Mouse (Mus musculus) forebrain, embryonic 14.5 days (tissue): ENCODE measurements at regions not wholly inside any gene's neighbourhood (a gene's known extent, or its start where the extent isn't known, plus 50 kb on each side); places are given as distances from the start of the nearest gene placed in this dataset.
A peak's percentile ranks its signal among the peaks of the same experiment; 100 is the strongest.
"Not testable (repeated sequence)": the region's sequence is repeated elsewhere in the genome, so short reads cannot be mapped to it uniquely, and the experiment has no call there.

Experiments
- ATAC-seq: fragments of 200-750 bp; cut with Nextera tagmentation; 2 replicates; pipeline ENCODE4 v1.8.0; 2017; ENCODE audit warnings: mild to moderate bottlenecking, moderate library complexity
- DNase-seq: peaks from one replicate; pipeline ENCODE4 v3.0.0-alpha.2; 2015; ENCODE audit warnings: low spot score
- H3K27ac ChIP-seq: fragments of 300-500 bp; sonication (generic); 2 replicates; pipeline ENCODE4 v1.5.1; 2014; ENCODE audit warnings: low read depth, mild to moderate bottlenecking, control low read depth, low read length, moderate library complexity
- H3K27me3 ChIP-seq: fragments of 300-500 bp; sonication (generic); replicated peaks from 2 replicates; pipeline ENCODE4 v1.6.1; 2014; ENCODE audit warnings: low read length, control low read depth, mixed read lengths; ENCODE audit not compliant: control insufficient read depth, insufficient read depth
- H3K36me3 ChIP-seq: fragments of 300-500 bp; sonication (generic); 2 replicates; pipeline ENCODE4 v1.6.1; 2014; ENCODE audit warnings: low read length, control low read depth; ENCODE audit not compliant: control insufficient read depth, insufficient read depth
- H3K4me1 ChIP-seq: fragments of 300-500 bp; sonication (generic); 2 replicates; pipeline ENCODE4 v1.6.1; 2014; ENCODE audit warnings: antibody characterized with exemption, low read length, control low read depth; ENCODE audit not compliant: control insufficient read depth, insufficient read depth
- H3K4me2 ChIP-seq: fragments of 300-500 bp; sonication (generic); 2 replicates; pipeline ENCODE4 v1.6.1; 2014; ENCODE audit warnings: mild to moderate bottlenecking, control low read depth, low read length
- H3K4me3 ChIP-seq: fragments of 300-500 bp; sonication (generic); 2 replicates; pipeline ENCODE4 v1.5.1; 2014; ENCODE audit warnings: low read depth, low read length, control low read depth
- H3K9ac ChIP-seq: fragments of 300-500 bp; sonication (generic); 2 replicates; pipeline ENCODE4 v1.6.1; 2014; ENCODE audit warnings: mild to moderate bottlenecking, low read length, control low read depth, moderate library complexity
- H3K9me3 ChIP-seq: fragments of 300-500 bp; sonication (generic); replicated peaks from 2 replicates; pipeline ENCODE4 v1.6.1; 2016; ENCODE audit warnings: low read length, control low read depth, mixed read lengths; ENCODE audit not compliant: control insufficient read depth
- WGBS: fragments of 180-500 bp; shearing (Covaris S2); extraction: QIAGEN DNeasy Blood & Tissue Kit; methylation state at CpG from one replicate; pipeline ENCODE4 v1.1.7; 2014; 5-methylcytosine and 5-hydroxymethylcytosine counted together

DNA sequence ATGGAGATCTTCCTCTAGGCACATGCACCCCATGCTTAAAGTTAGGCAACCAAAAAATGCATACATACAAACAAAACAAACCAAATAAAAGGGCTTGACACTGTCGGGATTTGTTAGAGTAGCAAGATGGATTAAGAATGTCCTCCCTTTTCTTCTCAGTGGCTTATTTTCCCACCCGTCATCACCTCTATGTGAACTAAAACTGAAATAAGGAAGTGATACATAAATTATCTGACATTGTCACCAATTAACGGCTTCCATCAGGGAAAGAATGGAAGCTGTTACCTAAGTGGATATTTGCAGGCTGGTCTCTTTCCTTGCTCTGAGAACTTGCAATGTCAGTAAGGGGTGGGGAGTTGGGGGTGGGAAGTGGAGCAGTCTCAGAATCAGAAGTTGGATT lies 541.5 kb downstream of the Diaph3 start:
- Histone ChIP-seq H3K27ac (no peak overlapping the region), H3K4me3 (no peak overlapping the region), H3K27me3 (no peaks in the 10 kb centered on the region), H3K9me3 (no peaks in the 10 kb centered on the region), H3K4me1 (no peaks in the 10 kb centered on the region), H3K36me3 (no peaks in the 10 kb centered on the region), H3K4me2 (no peak overlapping the region), H3K9ac (no peak overlapping the region)
- ATAC-seq (no peak), DNase-seq (no peak)
- WGBS = 57% methylated on average over 3 of the region's 3 CpGs

DNA sequence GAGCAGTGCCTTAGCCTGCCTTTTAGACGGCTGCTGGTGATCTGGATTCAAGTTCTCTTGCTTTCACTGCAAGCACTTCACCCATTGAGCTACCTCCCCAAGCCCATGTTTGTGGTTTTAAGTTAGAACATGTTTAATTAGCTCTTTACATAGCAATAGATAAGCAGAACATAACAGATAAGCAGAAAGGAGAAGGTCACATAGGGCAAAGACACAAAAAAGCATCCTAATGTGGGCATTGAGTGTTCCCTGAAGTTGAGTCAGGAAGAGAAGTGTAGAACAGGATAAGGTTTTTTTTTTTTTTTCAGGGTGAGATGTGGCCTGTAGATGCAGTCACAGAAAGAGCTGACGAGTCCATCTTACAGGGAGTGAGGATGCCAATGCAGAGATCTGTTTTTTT lies 552.5 kb downstream of the Diaph3 start:
- ATAC-seq (no peak), DNase-seq (no peak)
- Histone ChIP-seq H3K4me3 (no peak overlapping the region), H3K9me3 (no peaks in the 10 kb centered on the region), H3K4me1 (no peaks in the 10 kb centered on the region), H3K4me2 (no peak overlapping the region), H3K9ac (no peak overlapping the region), H3K27me3 (no peaks in the 10 kb centered on the region), H3K36me3 (no peaks in the 10 kb centered on the region), H3K27ac (no peak overlapping the region)
- 89% methylated on average over 2 of the region's 2 CpGs for WGBS

GRCm38 (mm10) chr14:86585959-86586358 lies 555.1 kb downstream of the Diaph3 start:
- not testable (repeated sequence) for H3K27me3 ChIP-seq, ATAC-seq
- WGBS = 27% methylated on average over 5 of the region's 5 CpGs

DNA sequence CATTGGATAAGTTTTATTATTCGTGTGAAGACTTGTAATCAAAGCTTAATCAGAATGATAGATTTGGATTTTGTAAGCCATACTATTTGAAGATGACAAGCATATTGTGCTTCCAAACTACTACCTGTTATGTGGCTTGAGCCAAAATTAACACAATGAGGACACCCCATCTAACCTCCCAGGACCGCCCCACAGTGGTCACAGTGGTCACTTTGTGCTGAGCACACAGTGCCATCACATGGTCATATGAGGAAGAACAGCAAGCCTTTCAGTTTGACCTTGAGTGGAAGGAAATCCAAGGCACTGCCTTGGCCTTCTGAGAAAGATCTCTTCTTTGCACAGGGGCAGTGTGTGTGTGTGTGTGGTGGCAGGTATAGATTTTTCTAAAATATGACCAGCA lies 578.3 kb downstream of the Diaph3 start:
- peak; percentile 18 for DNase-seq
- no peak overlapping the region for H3K9ac ChIP-seq
- 56% methylated on average over 2 of the region's 2 CpGs for WGBS
- H3K4me2 ChIP-seq = no peak overlapping the region
- H3K4me1 ChIP-seq = no peaks in the 10 kb centered on the region
- no peak overlapping the region for H3K27ac ChIP-seq
- H3K36me3 ChIP-seq = no peaks in the 10 kb centered on the region
- no peaks in the 10 kb centered on the region for H3K9me3 ChIP-seq
- H3K4me3 ChIP-seq = no peak overlapping the region
- ATAC-seq = no peak
- no peaks in the 10 kb centered on the region for H3K27me3 ChIP-seq

More at GRCm38 (mm10) chr14:86585959-86586358, 555.1 kb downstream of the Diaph3 start:
- not testable (repeated sequence) for H3K27ac ChIP-seq, H3K9ac ChIP-seq, DNase-seq, H3K36me3 ChIP-seq, H3K9me3 ChIP-seq, H3K4me2 ChIP-seq, H3K4me1 ChIP-seq, H3K4me3 ChIP-seq

DNA sequence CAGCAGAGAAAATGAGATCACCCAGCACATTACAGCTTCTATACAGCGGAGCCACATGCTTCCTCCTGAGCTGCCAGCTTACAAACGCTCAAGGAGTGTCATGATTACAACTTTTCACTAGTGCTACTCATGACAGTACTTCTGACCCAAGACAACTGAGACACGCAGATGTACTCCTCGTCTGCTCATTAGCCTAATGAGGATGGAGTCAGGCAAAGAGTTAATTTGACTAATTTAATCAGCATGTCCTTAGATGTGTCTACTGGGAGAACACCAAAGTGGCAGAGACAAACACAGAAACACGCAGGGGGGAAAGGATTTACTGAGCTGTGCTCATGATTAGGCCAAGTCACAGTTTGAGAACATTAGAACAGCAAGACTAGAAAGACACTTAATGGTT lies 603.0 kb downstream of the Diaph3 start:
- H3K36me3 ChIP-seq = no peaks in the 10 kb centered on the region
- no peaks in the 10 kb centered on the region for H3K4me1 ChIP-seq
- 39% methylated on average over 5 of the region's 5 CpGs for WGBS
- no peak overlapping the region for H3K27ac ChIP-seq
- ATAC-seq (peak; percentile 37; the same call in 1 of the 2 replicates), DNase-seq (peak; percentile 52)
- no peaks in the 10 kb centered on the region for H3K9me3 ChIP-seq
- no peak overlapping the region for H3K9ac ChIP-seq
- H3K27me3 ChIP-seq = no peaks in the 10 kb centered on the region
- no peak overlapping the region for H3K4me2 ChIP-seq
- H3K4me3 ChIP-seq = no peak overlapping the region

DNA sequence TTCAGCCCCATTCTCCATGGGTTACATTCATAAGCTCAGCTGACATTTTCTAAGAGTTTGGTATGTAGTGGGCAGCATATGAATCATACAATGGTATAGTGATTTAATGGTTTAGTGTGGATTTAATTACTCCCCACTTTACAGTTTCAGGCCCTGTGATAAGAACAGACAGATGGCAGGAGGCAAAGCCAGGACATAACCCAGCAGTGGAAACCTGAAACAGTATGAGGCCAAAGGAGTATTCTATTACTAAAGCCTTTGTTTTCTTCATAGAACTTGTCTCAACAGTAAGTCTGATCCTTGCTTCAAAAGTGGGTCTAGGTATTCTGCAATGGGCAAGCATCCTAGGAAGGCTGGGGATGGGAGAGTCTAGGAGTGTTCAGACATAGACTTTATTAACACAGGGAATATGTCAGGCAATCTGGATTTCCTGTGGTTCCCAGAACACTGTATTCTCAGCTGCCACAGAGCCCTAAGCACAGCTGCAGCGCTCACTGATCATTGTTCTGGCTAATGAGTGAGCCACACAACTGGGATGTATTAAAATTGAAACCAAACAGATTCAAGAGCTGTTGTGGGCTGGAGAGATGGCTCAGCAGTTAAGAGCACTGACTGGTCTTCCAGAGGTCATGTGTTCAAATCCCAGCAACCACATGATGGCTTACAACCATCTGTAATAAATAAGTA lies 604.6 kb downstream of the Diaph3 start:
- DNase-seq = peak; percentile 11
- Histone ChIP-seq H3K27ac (no peak overlapping the region), H3K4me1 (no peaks in the 10 kb centered on the region), H3K4me2 (no peak overlapping the region), H3K4me3 (no peak overlapping the region), H3K36me3 (no peaks in the 10 kb centered on the region), H3K9me3 (no peaks in the 10 kb centered on the region), H3K27me3 (no peaks in the 10 kb centered on the region), H3K9ac (no peak overlapping the region)
- no peak for ATAC-seq
- WGBS = 83% methylated on average over 1 of the region's 1 CpGs

DNA sequence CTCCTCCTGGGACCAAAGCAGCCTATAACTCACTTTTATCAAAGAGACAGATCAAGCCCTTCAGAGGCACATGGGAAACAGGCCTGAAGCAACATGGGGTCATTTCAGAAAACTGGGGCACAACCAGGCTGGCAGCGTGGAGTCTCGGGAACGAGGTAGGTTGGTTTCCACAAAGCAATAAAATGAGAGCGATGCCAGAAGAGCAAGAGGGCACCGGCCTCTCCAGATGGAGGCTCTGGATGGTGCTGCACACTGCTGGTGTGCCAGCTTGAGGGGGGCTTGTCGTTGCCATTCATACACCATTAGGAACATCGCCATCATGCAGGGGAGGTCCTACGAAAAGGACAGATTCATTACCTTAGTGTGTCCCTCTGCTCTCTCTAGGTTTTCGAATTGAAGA lies 630.6 kb downstream of the Diaph3 start:
- Histone ChIP-seq H3K36me3 (no peaks in the 10 kb centered on the region), H3K9ac (no peak overlapping the region), H3K27me3 (no peaks in the 10 kb centered on the region), H3K9me3 (no peaks in the 10 kb centered on the region), H3K4me1 (no peaks in the 10 kb centered on the region), H3K4me3 (no peak overlapping the region), H3K4me2 (no peak overlapping the region), H3K27ac (no peak overlapping the region)
- WGBS = 89% methylated on average over 9 of the region's 9 CpGs
- ATAC-seq = no peak
- DNase-seq = no peak

- DNase-seq = no peak
- no peak for ATAC-seq
- Histone ChIP-seq H3K9me3 (no peaks in the 10 kb centered on the region), H3K9ac (no peak overlapping the region), H3K4me3 (no peak overlapping the region), H3K27ac (no peak overlapping the region), H3K36me3 (no peaks in the 10 kb centered on the region), H3K4me2 (no peak overlapping the region), H3K4me1 (no peaks in the 10 kb centered on the region), H3K27me3 (no peaks in the 10 kb centered on the region)
- 82% methylated on average over 6 of the region's 6 CpGs for WGBS
Observed at GRCm38 (mm10) chr14:86509686-86510085, 631.3 kb downstream of the Diaph3 start.

- Histone ChIP-seq H3K27ac (no peak overlapping the region), H3K4me2 (no peak overlapping the region), H3K4me1 (no peaks in the 10 kb centered on the region), H3K9ac (no peak overlapping the region), H3K4me3 (no peak overlapping the region), H3K27me3 (no peaks in the 10 kb centered on the region), H3K36me3 (no peaks in the 10 kb centered on the region), H3K9me3 (no peaks in the 10 kb centered on the region)
- ATAC-seq = peak; percentile 77; the same call in 1 of the 2 replicates
- WGBS = 64% methylated on average over 6 of the region's 6 CpGs
- peak; percentile 63 for DNase-seq
Observed at GRCm38 (mm10) chr14:86506286-86506685, 634.7 kb downstream of the Diaph3 start.
